Mouse (Mus musculus): ENCODE measurements at regions not wholly inside any gene's neighbourhood (a gene's known extent, or its start where the extent isn't known, plus 50 kb on each side); places are given as distances from the start of the nearest gene placed in this dataset.

- Histone ChIP-seq H3K4me1 (replicated peaks; ENCODE audit: control insufficient read depth, insufficient read depth, low read length) (no peaks in the 10 kb centered on the region), H3K4me2 (replicated peaks; ENCODE audit: low read depth) (no peak overlapping the region), H3K27ac (ENCODE audit: low read depth, low read length) (no peak overlapping the region), H3K9ac (ENCODE audit: low read depth, low read length) (no peak overlapping the region), H3K27me3 (replicated peaks; ENCODE audit: control insufficient read depth, insufficient read depth, low read length) (no peaks in the 10 kb centered on the region), H3K9me3 (ENCODE audit: control insufficient read depth) (no peaks in the 10 kb centered on the region), H3K36me3 (ENCODE audit: control insufficient read depth, insufficient read depth) (no peaks in the 10 kb centered on the region), H3K4me3 (ENCODE audit: low read depth, low read length) (no peak overlapping the region)
- no peak for TF ChIP-seq CTCF (IDR thresholded peaks at IDR 0.05; ENCODE audit: low read depth)
- WGBS, result 82% methylated on average over 2 of the region's 2 CpGs
- no peak for ATAC-seq
These were observed 1142.4 kb downstream of the Slc22a22 start for GRCm38 (mm10) chr15:56335011-56335410.

GRCm38 (mm10) chr15:56320501-56320900 lies 1156.9 kb downstream of the Slc22a22 start:
- no peak overlapping the region for H3K9ac ChIP-seq (ENCODE audit: low read depth, low read length)
- no peak overlapping the region for H3K4me2 ChIP-seq (replicated peaks; ENCODE audit: low read depth)
- TF ChIP-seq CTCF (IDR thresholded peaks at IDR 0.05; ENCODE audit: low read depth), result no peak
- H3K4me3 ChIP-seq (ENCODE audit: low read depth, low read length), result no peak overlapping the region
- no peak overlapping the region for H3K27ac ChIP-seq (ENCODE audit: low read depth, low read length)
- H3K4me1 ChIP-seq (replicated peaks; ENCODE audit: control insufficient read depth, insufficient read depth, low read length), result no peaks in the 10 kb centered on the region
- no peaks in the 10 kb centered on the region for H3K27me3 ChIP-seq (replicated peaks; ENCODE audit: control insufficient read depth, insufficient read depth, low read length)
- ATAC-seq, result no peak
- no peaks in the 10 kb centered on the region for H3K36me3 ChIP-seq (ENCODE audit: control insufficient read depth, insufficient read depth)
- H3K9me3 ChIP-seq (ENCODE audit: control insufficient read depth), result no peaks in the 10 kb centered on the region

GRCm38 (mm10) chr15:56294910-56295438 lies 1182.5 kb downstream of the Slc22a22 start:
- Histone ChIP-seq H3K9ac (ENCODE audit: low read depth, low read length) (no peak overlapping the region), H3K27me3 (replicated peaks; ENCODE audit: control insufficient read depth, insufficient read depth, low read length) (no peaks in the 10 kb centered on the region), H3K4me2 (replicated peaks; ENCODE audit: low read depth) (no peak overlapping the region), H3K4me1 (replicated peaks; ENCODE audit: control insufficient read depth, insufficient read depth, low read length) (no peaks in the 10 kb centered on the region), H3K27ac (ENCODE audit: low read depth, low read length) (no peak overlapping the region), H3K4me3 (ENCODE audit: low read depth, low read length) (no peak overlapping the region), H3K9me3 (ENCODE audit: control insufficient read depth) (no peaks in the 10 kb centered on the region), H3K36me3 (ENCODE audit: control insufficient read depth, insufficient read depth) (no peaks in the 10 kb centered on the region)
- ATAC-seq, result no peak
- no peak for TF ChIP-seq CTCF (IDR thresholded peaks at IDR 0.05; ENCODE audit: low read depth)
- WGBS, result 72% methylated on average over 3 of the region's 3 CpGs

- Histone ChIP-seq H3K9ac (ENCODE audit: low read depth, low read length) (no peak overlapping the region), H3K36me3 (ENCODE audit: control insufficient read depth, insufficient read depth) (no peaks in the 10 kb centered on the region), H3K9me3 (ENCODE audit: control insufficient read depth) (no peaks in the 10 kb centered on the region), H3K27ac (ENCODE audit: low read depth, low read length) (no peak overlapping the region), H3K27me3 (replicated peaks; ENCODE audit: control insufficient read depth, insufficient read depth, low read length) (no peaks in the 10 kb centered on the region), H3K4me2 (replicated peaks; ENCODE audit: low read depth) (no peak overlapping the region), H3K4me1 (replicated peaks; ENCODE audit: control insufficient read depth, insufficient read depth, low read length) (no peaks in the 10 kb centered on the region), H3K4me3 (ENCODE audit: low read depth, low read length) (no peak overlapping the region)
- TF ChIP-seq CTCF (IDR thresholded peaks at IDR 0.05; ENCODE audit: low read depth), result no peak
- 26% methylated on average over 7 of the region's 7 CpGs for WGBS
- peak; percentile 73; the same call in 1 of the 2 replicates for ATAC-seq
These were observed 1198.7 kb downstream of the Slc22a22 start for GRCm38 (mm10) chr15:56278622-56279301.

- Histone ChIP-seq H3K27me3 (replicated peaks; ENCODE audit: control insufficient read depth, insufficient read depth, low read length) (no peaks in the 10 kb centered on the region), H3K4me1 (replicated peaks; ENCODE audit: control insufficient read depth, insufficient read depth, low read length) (no peaks in the 10 kb centered on the region), H3K9me3 (ENCODE audit: control insufficient read depth) (no peaks in the 10 kb centered on the region), H3K27ac (ENCODE audit: low read depth, low read length) (no peak overlapping the region), H3K4me2 (replicated peaks; ENCODE audit: low read depth) (no peak overlapping the region), H3K4me3 (ENCODE audit: low read depth, low read length) (no peak overlapping the region), H3K36me3 (ENCODE audit: control insufficient read depth, insufficient read depth) (no peaks in the 10 kb centered on the region), H3K9ac (ENCODE audit: low read depth, low read length) (no peak overlapping the region)
- WGBS, result 50% methylated on average over 3 of the region's 3 CpGs
- no peak for ATAC-seq
- TF ChIP-seq CTCF (IDR thresholded peaks at IDR 0.05; ENCODE audit: low read depth), result no peak
These were observed 1199.4 kb downstream of the Slc22a22 start for GRCm38 (mm10) chr15:56278006-56278405.

GRCm38 (mm10) chr15:56248731-56249130 lies 1228.7 kb downstream of the Slc22a22 start:
- no peak for ATAC-seq
- H3K4me1 ChIP-seq (replicated peaks; ENCODE audit: control insufficient read depth, insufficient read depth, low read length), result no peaks in the 10 kb centered on the region
- no peaks in the 10 kb centered on the region for H3K36me3 ChIP-seq (ENCODE audit: control insufficient read depth, insufficient read depth)
- no peak for TF ChIP-seq CTCF (IDR thresholded peaks at IDR 0.05; ENCODE audit: low read depth)
- no peaks in the 10 kb centered on the region for H3K9me3 ChIP-seq (ENCODE audit: control insufficient read depth)
- WGBS, result 74% methylated on average over 1 of the region's 1 CpGs
- H3K9ac ChIP-seq (ENCODE audit: low read depth, low read length), result no peak overlapping the region
- H3K4me3 ChIP-seq (ENCODE audit: low read depth, low read length), result no peak overlapping the region
- H3K27ac ChIP-seq (ENCODE audit: low read depth, low read length), result no peak overlapping the region
- H3K4me2 ChIP-seq (replicated peaks; ENCODE audit: low read depth), result no peak overlapping the region
- no peaks in the 10 kb centered on the region for H3K27me3 ChIP-seq (replicated peaks; ENCODE audit: control insufficient read depth, insufficient read depth, low read length)

Measured in intestine, postnatal 0 days (tissue).